Comparison of ENCODE assay signal across 14 mouse cellular contexts in the genomic region with DNA sequence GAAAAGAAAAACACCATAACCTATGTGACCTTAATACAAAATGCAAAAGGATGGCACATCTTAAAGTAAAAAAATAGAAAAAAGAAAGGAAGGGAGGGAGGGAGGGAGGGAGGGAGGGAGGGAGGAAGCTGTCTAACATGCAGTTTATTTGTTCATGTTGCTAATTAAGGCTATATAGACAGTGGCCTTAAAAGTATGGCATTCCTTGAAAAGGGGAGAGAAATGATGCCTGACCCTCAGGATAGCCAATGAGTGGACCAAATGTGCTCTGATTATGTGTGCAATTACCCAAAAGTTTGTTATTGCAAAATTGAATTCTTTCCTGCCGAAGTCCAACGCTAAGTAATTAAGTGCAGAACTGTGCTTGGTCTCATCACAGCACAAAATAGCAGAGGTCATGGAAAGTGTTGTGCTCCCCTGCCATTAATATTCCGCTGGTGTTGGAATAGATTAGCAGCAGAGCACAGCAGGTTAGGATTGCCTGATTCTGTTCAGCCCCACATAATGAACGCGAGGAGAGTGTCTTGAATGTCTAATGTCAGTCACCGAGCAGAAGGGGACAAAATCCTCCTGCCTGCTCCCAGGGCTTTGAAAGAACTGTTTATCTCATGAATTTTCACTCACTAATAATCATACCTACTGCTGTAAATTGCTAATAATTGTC.
DNase-seq lines count a peak whose midpoint lies in the region; ATAC-seq lines count a peak whose summit lies in the region.
"Had no signal": no experiment of that assay in that cellular context is flagged by ENCODE, and none has a peak within 500 bp of the region (broad histone marks: within the 10 kb centered on the region; RNA-seq: fewer than 3 reads in every experiment).

No protein-coding gene starts in this region.

- no peak overlapping the region for H3K4me2 ChIP-seq in embryonic facial prominence, embryonic 11.5 days (ENCODE audit: low read depth, low read length)
- H3K4me2 ChIP-seq in hindbrain, embryonic 12.5 days (replicated peaks), result no peak overlapping the region
- H3K4me2 ChIP-seq in midbrain, embryonic 14.5 days (ENCODE audit: low read length), result 0 out of 2 replicates have a peak overlapping the region, but pooled peaks have one; percentile 9
- no peak overlapping the region for H3K4me2 ChIP-seq in intestine, embryonic 15.5 days (replicated peaks)
- H3K4me2 ChIP-seq: liver, embryonic 12.5 days had no signal

- H3K9me3 ChIP-seq in embryonic facial prominence, embryonic 11.5 days (replicated peaks; ENCODE audit: control insufficient read depth, low read length), result no peaks in the 10 kb centered on the region
- H3K9me3 ChIP-seq in hindbrain, embryonic 12.5 days (replicated peaks), result no peaks in the 10 kb centered on the region
- H3K9me3 ChIP-seq in midbrain, embryonic 14.5 days (ENCODE audit: control insufficient read depth, low read length), result no peaks in the 10 kb centered on the region
- H3K9me3 ChIP-seq in intestine, embryonic 15.5 days, result no peaks in the 10 kb centered on the region

- 25% methylated on average over 6 of the region's 6 CpGs for WGBS in embryonic facial prominence, embryonic 11.5 days
- WGBS in hindbrain, embryonic 12.5 days, result 19% methylated on average over 6 of the region's 6 CpGs
- WGBS in midbrain, embryonic 14.5 days, result under 1% methylated on average over 6 of the region's 6 CpGs
- WGBS in intestine, embryonic 15.5 days, result 70% methylated on average over 6 of the region's 6 CpGs

- H3K4me3 ChIP-seq in embryonic facial prominence, embryonic 11.5 days (ENCODE audit: low read depth, low read length), result no peak overlapping the region
- H3K4me3 ChIP-seq in hindbrain, embryonic 12.5 days, result no peak overlapping the region
- H3K4me3 ChIP-seq in midbrain, embryonic 14.5 days (replicated peaks; ENCODE audit: low read depth, low read length), result no peak overlapping the region
- H3K4me3 ChIP-seq in intestine, embryonic 15.5 days (replicated peaks), result no peak overlapping the region
- H3K4me3 ChIP-seq: liver, embryonic 12.5 days had no signal

- H3K27ac ChIP-seq in embryonic facial prominence, embryonic 11.5 days (replicated peaks; ENCODE audit: low read depth, low read length), result no peak overlapping the region
- H3K27ac ChIP-seq in hindbrain, embryonic 12.5 days, result peak overlapping the region; percentile 73
- peak overlapping the region; percentile 75 for H3K27ac ChIP-seq in midbrain, embryonic 14.5 days (replicated peaks; ENCODE audit: low read depth, low read length)
- no peak overlapping the region for H3K27ac ChIP-seq in intestine, embryonic 15.5 days
- H3K27ac ChIP-seq: liver, embryonic 12.5 days; macrophage had no signal

- H3K4me1 ChIP-seq in embryonic facial prominence, embryonic 11.5 days (ENCODE audit: control insufficient read depth, insufficient read depth, low read length), result no peaks in the 10 kb centered on the region
- peaks cover 26% of the 10 kb centered on the region for H3K4me1 ChIP-seq in hindbrain, embryonic 12.5 days
- peaks cover 26% of the 10 kb centered on the region for H3K4me1 ChIP-seq in midbrain, embryonic 14.5 days (ENCODE audit: control insufficient read depth, insufficient read depth, low read length)
- no peaks in the 10 kb centered on the region for H3K4me1 ChIP-seq in intestine, embryonic 15.5 days (replicated peaks)
- H3K4me1 ChIP-seq: liver, embryonic 12.5 days had no signal

- no peak overlapping the region for H3K9ac ChIP-seq in embryonic facial prominence, embryonic 11.5 days (replicated peaks; ENCODE audit: low read length)
- no peak overlapping the region for H3K9ac ChIP-seq in hindbrain, embryonic 12.5 days
- no peak overlapping the region for H3K9ac ChIP-seq in midbrain, embryonic 14.5 days (replicated peaks; ENCODE audit: low read length)
- H3K9ac ChIP-seq in intestine, embryonic 15.5 days, result no peak overlapping the region
- H3K9ac ChIP-seq: liver, embryonic 12.5 days had no signal

- no peak for ATAC-seq in embryonic facial prominence, embryonic 11.5 days (replicated peaks; ENCODE audit: insufficient number of reproducible peaks, low FRiP score, low TSS enrichment, low read depth)
- ATAC-seq in hindbrain, embryonic 12.5 days (ENCODE audit: low FRiP score), result peak; percentile 80
- peak; percentile 60; the same call in 1 of the 2 replicates for ATAC-seq in midbrain, embryonic 14.5 days (ENCODE audit: low FRiP score, low TSS enrichment)
- ATAC-seq in intestine, embryonic 15.5 days, result no peak
- ATAC-seq in inflammation-experienced regulatory T-cells, adult 6 months, result no peak
- ATAC-seq: liver, embryonic 12.5 days had no signal

- H3K27me3 ChIP-seq in embryonic facial prominence, embryonic 11.5 days (ENCODE audit: control insufficient read depth, insufficient read depth, low read length), result no peaks in the 10 kb centered on the region
- no peaks in the 10 kb centered on the region for H3K27me3 ChIP-seq in hindbrain, embryonic 12.5 days
- no peaks in the 10 kb centered on the region for H3K27me3 ChIP-seq in midbrain, embryonic 14.5 days (ENCODE audit: control insufficient read depth, insufficient read depth, low read length)
- H3K27me3 ChIP-seq in intestine, embryonic 15.5 days (replicated peaks), result no peaks in the 10 kb centered on the region
- H3K27me3 ChIP-seq: liver, embryonic 12.5 days had no signal

- peak; percentile 5 for DNase-seq in lung, postnatal 25 days (ENCODE audit: low spot score)
- no peak for DNase-seq in lung, postnatal 10 days
- peak; percentile 8 for DNase-seq in embryonic facial prominence, embryonic 11.5 days (ENCODE audit: low spot score)
- DNase-seq in midbrain, embryonic 14.5 days, result peak; percentile 78
- no peak for DNase-seq in ovary, adult 18-20 months (ENCODE audit: low spot score)
- DNase-seq: B cell, adult 2 months; cerebellum, adult 9-10 months; kidney, adult 8-10 months; right cerebral cortex, postnatal 4 days had no signal

- no peaks in the 10 kb centered on the region for H3K36me3 ChIP-seq in embryonic facial prominence, embryonic 11.5 days (replicated peaks; ENCODE audit: control insufficient read depth, insufficient read depth, low read depth, low read length)
- H3K36me3 ChIP-seq in hindbrain, embryonic 12.5 days, result no peaks in the 10 kb centered on the region
- no peaks in the 10 kb centered on the region for H3K36me3 ChIP-seq in midbrain, embryonic 14.5 days (ENCODE audit: control insufficient read depth, insufficient read depth, low read length)
- H3K36me3 ChIP-seq in intestine, embryonic 15.5 days, result no peaks in the 10 kb centered on the region
- H3K36me3 ChIP-seq: liver, embryonic 12.5 days had no signal

Comparison
In these comparisons a context has a peak if more than half of its experiments do, and no peak if none do; other contexts are left out.
1. DNase-seq: peak in lung, postnatal 25 days (single experiment), embryonic facial prominence, embryonic 11.5 days (single experiment) and midbrain, embryonic 14.5 days (single experiment); none in lung, postnatal 10 days (single experiment) and ovary, adult 18-20 months (single experiment).
2. ATAC-seq: peak in hindbrain, embryonic 12.5 days (single experiment) and midbrain, embryonic 14.5 days (single experiment); none in embryonic facial prominence, embryonic 11.5 days (single experiment), intestine, embryonic 15.5 days (single experiment) and inflammation-experienced regulatory T-cells, adult 6 months (single experiment).
3. H3K27ac ChIP-seq: peak in hindbrain, embryonic 12.5 days (single experiment) and midbrain, embryonic 14.5 days (single experiment); none in embryonic facial prominence, embryonic 11.5 days (single experiment) and intestine, embryonic 15.5 days (single experiment).